Mouse (Mus musculus) liver, adult 10 weeks (tissue): ENCODE data around the gene Olfr126. TPM values are rescaled to one million over a fixed set of nuclear protein-coding genes. Genes with fewer than 3 reads are reported as not detected.

Source experiments
- polyA plus RNA-seq: library from polyadenylated mRNA; stranded (reverse); fragments of 350-450 nt; fragmentation: Illumina TruSeq; extraction: RNeasy Lipid Tissue Mini Kit (QIAGEN cat#74804); gene quantifications from one replicate; pipeline ENCODE4 v1.2.3, GENCODE M21; 2014; ENCODE audit warnings: low read depth, low replicate concordance

Gene Olfr126
- not detected for polyA plus RNA-seq

DNA sequence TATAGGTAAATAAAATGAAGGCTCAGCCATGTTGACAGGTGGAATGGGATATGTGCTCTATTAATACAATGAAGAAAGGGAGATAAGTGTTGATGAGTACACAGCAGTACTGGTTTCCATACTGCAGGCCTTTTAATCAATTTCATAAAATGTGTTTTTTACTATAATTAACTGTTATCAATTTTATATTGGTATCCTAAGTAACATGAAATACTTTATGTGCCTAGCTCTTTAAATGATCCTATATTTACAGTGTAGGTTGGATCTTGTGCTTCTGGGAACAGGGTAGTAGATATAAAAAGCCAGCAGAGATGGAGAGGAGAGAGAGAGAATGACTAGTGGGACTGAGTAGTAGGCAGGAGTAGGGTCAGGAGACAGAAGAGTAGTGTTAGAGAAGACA is at the start of gene Olfr126:
Gene Olfr126 (plus strand): TSS at position 301 of the 400 bp plus-strand sequence.

GRCm38 (mm10) chr17:37799588-37799987 is 47.7 kb upstream of the Olfr126 start, which contains the start of gene Olfr124:
Olfr124 (plus strand) TSS chr17:37799888.

GRCm38 (mm10) chr17:37832649-37833048 is 14.6 kb upstream of the Olfr126 start, which contains the start of gene Olfr125:
Olfr125 (plus strand) TSS chr17:37832949.

GRCm38 (mm10) chr17:37900137-37900536 is 52.9 kb downstream of the Olfr126 start, which contains the start of gene Olfr127:
Olfr127 (plus strand) TSS chr17:37900437.

Other genes with a start within 250 kb of the Olfr126 start
- not detected for gene Olfr115, start 220.4 kb upstream of the Olfr126 start, polyA plus RNA-seq
- gene Olfr116, start 220.3 kb upstream of the Olfr126 start, polyA plus RNA-seq, result not detected
- gene Olfr117, start 183.7 kb upstream of the Olfr126 start, polyA plus RNA-seq, result not detected
- not detected for gene Olfr118, start 180.5 kb upstream of the Olfr126 start, polyA plus RNA-seq
- not detected for gene Olfr119, start 150.9 kb upstream of the Olfr126 start, polyA plus RNA-seq
- not detected for gene Olfr120, start 125.7 kb upstream of the Olfr126 start, polyA plus RNA-seq
- not detected for gene Olfr121, start 98.6 kb upstream of the Olfr126 start, polyA plus RNA-seq
- not detected for gene Olfr122, start 78.9 kb upstream of the Olfr126 start, polyA plus RNA-seq
- gene Olfr123, start 54.0 kb upstream of the Olfr126 start, polyA plus RNA-seq, result not detected
- gene Olfr124, start 47.6 kb upstream of the Olfr126 start, polyA plus RNA-seq, result not detected
- not detected for gene Olfr125, start 14.5 kb upstream of the Olfr126 start, polyA plus RNA-seq
- gene Olfr127, start 53.0 kb downstream of the Olfr126 start, polyA plus RNA-seq, result not detected
- gene Olfr128, start 73.1 kb downstream of the Olfr126 start, polyA plus RNA-seq, result not detected
- gene Olfr761, start 105.6 kb downstream of the Olfr126 start, polyA plus RNA-seq, result not detected
- not detected for gene Olfr129, start 212.6 kb downstream of the Olfr126 start, polyA plus RNA-seq
- gene Olfr130, start 216.4 kb downstream of the Olfr126 start, polyA plus RNA-seq, result not detected
- not detected for gene Olfr131, start 241.2 kb downstream of the Olfr126 start, polyA plus RNA-seq